Mouse (Mus musculus): ENCODE results near the gene Gtf3c5. TPM values are rescaled to one million over a fixed set of nuclear protein-coding genes. Genes with fewer than 3 reads are reported as not detected.

The Gtf3c5 gene
- polyA plus RNA-seq, 1 experiment from 2014 or later: 56.7 TPM

DNA sequence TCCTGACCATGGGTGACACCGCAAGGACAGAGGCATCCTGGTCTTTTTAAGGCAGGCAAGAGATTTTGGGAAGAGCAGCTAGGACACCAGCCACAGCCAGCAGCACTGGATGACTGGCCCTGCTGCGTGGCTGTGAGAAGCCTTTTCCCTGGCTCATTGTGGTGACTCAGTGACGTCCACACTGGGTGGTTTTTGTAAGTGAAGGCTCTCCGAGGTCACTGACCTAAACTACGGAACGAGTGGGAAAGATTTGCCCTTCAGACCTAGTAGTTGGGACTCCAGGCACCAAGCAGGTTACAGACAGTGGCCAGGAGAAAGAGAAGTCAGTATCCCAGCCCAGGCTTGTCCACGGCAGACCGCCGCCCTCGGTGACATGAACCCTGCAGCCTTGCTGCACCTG, 59.1 kb downstream of the Gtf3c5 start:
- Histone ChIP-seq H3K27me3 (no peaks in the 10 kb centered on the region), H3K4me2 (no peak overlapping the region), H3K9ac (replicated peaks) (no peak overlapping the region), H3K36me3 (peaks cover 11% of the 10 kb centered on the region; the same call in 1 of the 2 replicates), H3K4me1 (replicated peaks) (peaks cover 65% of the 10 kb centered on the region), H3K27ac (peak overlapping the region; percentile 35), H3K4me3 (replicated peaks) (no peak overlapping the region), H3K9me3 (no peaks in the 10 kb centered on the region)
- WGBS: 83% methylated on average over 10 of the region's 10 CpGs
- ATAC-seq (ENCODE audit: insufficient number of reproducible peaks, insufficient read depth, low FRiP score, low TSS enrichment, low read depth): no peak

DNA sequence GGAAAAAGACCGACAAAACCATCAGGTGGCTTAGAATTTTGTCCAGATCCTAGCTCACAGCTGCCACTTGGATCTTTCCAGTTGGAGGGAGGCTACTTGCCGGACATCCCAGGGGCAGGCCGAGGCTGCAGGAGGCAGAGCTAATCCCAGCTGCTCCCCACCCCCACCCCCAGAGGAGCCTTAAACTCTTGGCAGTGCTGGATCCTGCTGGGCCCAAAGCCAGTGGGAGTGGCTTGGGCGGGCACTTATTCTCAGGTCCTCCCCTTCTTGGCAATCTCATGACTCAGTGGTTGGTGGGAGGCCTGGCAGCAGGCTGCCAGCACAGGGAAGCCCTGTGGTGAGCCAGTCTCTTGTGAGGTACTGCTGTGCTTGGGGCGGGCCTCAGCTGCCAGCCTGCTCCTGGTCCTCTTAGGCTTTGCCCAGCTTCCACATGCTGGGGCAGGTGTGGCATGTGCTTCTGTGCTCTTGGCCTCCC, 59.9 kb downstream of the Gtf3c5 start:
- ATAC-seq (ENCODE audit: insufficient number of reproducible peaks, insufficient read depth, low FRiP score, low TSS enrichment, low read depth): 0 out of 2 replicates have a peak, but pooled peaks have one; percentile 18
- Histone ChIP-seq H3K9me3 (no peaks in the 10 kb centered on the region), H3K27ac (peak overlapping the region; percentile 51; the same call in 1 of the 2 replicates), H3K9ac (replicated peaks) (no peak overlapping the region), H3K4me3 (replicated peaks) (no peak overlapping the region), H3K36me3 (peaks cover 14% of the 10 kb centered on the region; the same call in 1 of the 2 replicates), H3K4me2 (no peak overlapping the region), H3K27me3 (no peaks in the 10 kb centered on the region), H3K4me1 (replicated peaks) (peaks cover 58% of the 10 kb centered on the region)
- WGBS: 11% methylated on average over 5 of the region's 5 CpGs

DNA sequence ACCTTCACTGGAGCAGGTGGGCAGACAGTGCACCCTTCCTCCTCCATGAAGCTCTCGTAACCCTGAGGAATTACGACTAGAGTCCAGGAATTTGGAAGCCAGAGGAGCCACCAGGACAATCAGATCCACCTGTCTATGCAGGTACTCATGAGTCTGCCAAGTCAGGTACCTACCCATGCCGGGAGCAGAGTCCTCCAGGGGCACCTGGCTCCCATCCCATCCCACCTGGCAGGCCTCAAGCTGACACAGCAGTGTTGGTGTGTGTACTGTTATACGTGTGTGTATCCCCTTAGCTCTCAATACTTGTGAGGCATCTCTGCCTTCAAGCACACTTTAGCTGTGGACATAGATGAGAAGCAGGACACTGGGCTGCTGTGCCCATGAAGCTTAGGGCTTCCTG, 61.4 kb downstream of the Gtf3c5 start:
- no peaks in the 10 kb centered on the region for H3K9me3 ChIP-seq
- peaks cover 20% of the 10 kb centered on the region; the same call in 1 of the 2 replicates for H3K36me3 ChIP-seq
- ATAC-seq (ENCODE audit: insufficient number of reproducible peaks, insufficient read depth, low FRiP score, low TSS enrichment, low read depth): no peak
- H3K9ac ChIP-seq (replicated peaks): no peak overlapping the region
- H3K4me2 ChIP-seq: no peak overlapping the region
- H3K4me1 ChIP-seq (replicated peaks): peaks cover 63% of the 10 kb centered on the region
- no peaks in the 10 kb centered on the region for H3K27me3 ChIP-seq
- 73% methylated on average over 4 of the region's 4 CpGs for WGBS
- 0 out of 2 replicates have a peak overlapping the region, but pooled peaks have one; percentile 17 for H3K27ac ChIP-seq
- no peak overlapping the region for H3K4me3 ChIP-seq (replicated peaks)

DNA sequence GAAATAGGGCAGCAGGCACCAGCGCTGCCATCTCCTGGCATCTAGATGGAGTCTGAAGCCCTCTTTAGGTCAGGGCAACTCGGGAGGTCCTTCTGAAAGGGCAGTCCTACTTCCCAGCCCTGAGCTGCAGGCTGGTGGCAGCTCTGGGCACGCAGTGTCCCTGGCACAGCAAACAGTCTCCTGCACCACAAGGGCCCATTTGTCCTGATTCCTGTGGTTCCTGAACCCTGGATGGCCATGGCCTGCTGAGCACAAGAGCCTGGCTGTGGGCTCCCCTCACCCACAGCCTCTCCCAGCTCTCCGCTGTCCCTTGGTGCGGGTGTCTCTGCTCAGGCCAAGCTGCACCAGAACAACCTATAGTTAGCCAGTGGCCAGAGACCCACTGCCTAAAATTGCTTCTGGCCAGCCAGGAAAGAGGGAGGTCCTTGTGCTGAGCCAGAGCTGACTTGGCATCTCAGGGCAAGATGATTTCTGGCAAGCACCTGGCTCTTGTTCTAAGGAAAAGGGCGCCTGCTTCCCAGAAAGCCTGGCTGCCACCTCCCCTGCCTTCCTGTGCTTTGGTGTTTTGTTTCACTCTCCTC, 61.9 kb downstream of the Gtf3c5 start:
- peaks cover 60% of the 10 kb centered on the region for H3K4me1 ChIP-seq (replicated peaks)

DNA sequence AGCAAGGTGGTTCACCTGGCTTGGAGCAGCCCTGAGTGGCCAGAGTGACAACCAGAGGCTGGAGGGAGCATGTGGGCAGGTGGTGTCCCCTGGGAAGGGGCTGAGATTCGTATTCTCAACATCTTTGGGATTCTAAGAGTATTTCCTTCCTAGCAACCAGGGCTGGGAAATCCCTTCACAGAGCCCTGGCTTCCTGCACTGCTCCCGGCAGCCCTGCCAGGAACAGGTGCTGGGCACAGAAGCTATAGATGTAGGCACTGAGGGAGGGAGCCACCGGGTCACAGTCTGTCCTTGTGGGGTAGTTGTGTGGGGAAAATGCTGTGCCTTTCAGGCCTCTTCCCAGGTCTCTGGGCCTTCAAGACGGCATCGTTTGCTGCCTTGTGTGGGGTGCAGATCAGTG, 63.0 kb downstream of the Gtf3c5 start:
- H3K4me3 ChIP-seq (replicated peaks): no peak overlapping the region
- WGBS: 74% methylated on average over 5 of the region's 5 CpGs
- no peak overlapping the region; the same call in 1 of the 2 replicates for H3K9ac ChIP-seq (replicated peaks)
- ATAC-seq (ENCODE audit: insufficient number of reproducible peaks, insufficient read depth, low FRiP score, low TSS enrichment, low read depth): no peak
- H3K4me2 ChIP-seq: no peak overlapping the region
- no peaks in the 10 kb centered on the region for H3K9me3 ChIP-seq
- H3K27ac ChIP-seq: no peak overlapping the region; the same call in 1 of the 2 replicates
- H3K27me3 ChIP-seq: no peaks in the 10 kb centered on the region
- peaks cover 20% of the 10 kb centered on the region; the same call in 1 of the 2 replicates for H3K36me3 ChIP-seq
- peaks cover 50% of the 10 kb centered on the region for H3K4me1 ChIP-seq (replicated peaks)

More for the DNA sequence above, 61.9 kb downstream of the Gtf3c5 start:
- WGBS: 72% methylated on average over 6 of the region's 6 CpGs
- Histone ChIP-seq H3K27me3 (no peaks in the 10 kb centered on the region), H3K9me3 (no peaks in the 10 kb centered on the region), H3K4me3 (replicated peaks) (no peak overlapping the region), H3K36me3 (peaks cover 20% of the 10 kb centered on the region; the same call in 1 of the 2 replicates), H3K9ac (replicated peaks) (no peak overlapping the region), H3K4me2 (no peak overlapping the region), H3K27ac (0 out of 2 replicates have a peak overlapping the region, but pooled peaks have one; percentile 17)
- ATAC-seq (ENCODE audit: insufficient number of reproducible peaks, insufficient read depth, low FRiP score, low TSS enrichment, low read depth): no peak

DNA sequence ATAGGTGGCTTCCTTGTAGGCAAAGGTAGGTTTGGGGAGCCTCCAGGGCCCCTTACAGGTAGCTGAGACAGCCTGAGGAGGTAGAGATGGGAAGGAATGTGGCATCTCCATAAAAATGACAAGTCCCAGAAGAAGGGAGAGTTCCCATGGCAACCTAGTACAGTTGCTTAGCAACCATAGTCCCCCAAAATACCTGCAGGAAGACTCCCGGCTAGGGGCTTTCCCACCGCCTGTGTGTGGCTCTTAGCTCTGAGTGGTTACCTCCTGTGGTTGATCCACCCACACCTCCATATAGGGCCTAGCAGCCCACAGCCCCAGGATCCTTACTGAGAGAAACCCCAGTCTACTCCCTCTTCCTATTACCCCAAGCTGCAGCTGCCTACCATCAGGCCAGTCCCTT, 65.3 kb downstream of the Gtf3c5 start:
- Histone ChIP-seq H3K27ac (no peak overlapping the region), H3K4me1 (replicated peaks) (peaks cover 52% of the 10 kb centered on the region), H3K27me3 (no peaks in the 10 kb centered on the region), H3K36me3 (peaks cover 20% of the 10 kb centered on the region; the same call in 1 of the 2 replicates), H3K9me3 (no peaks in the 10 kb centered on the region), H3K9ac (replicated peaks) (no peak overlapping the region), H3K4me3 (replicated peaks) (no peak overlapping the region), H3K4me2 (no peak overlapping the region)
- 35% methylated on average over 2 of the region's 2 CpGs for WGBS
- ATAC-seq (ENCODE audit: insufficient number of reproducible peaks, insufficient read depth, low FRiP score, low TSS enrichment, low read depth): no peak

DNA sequence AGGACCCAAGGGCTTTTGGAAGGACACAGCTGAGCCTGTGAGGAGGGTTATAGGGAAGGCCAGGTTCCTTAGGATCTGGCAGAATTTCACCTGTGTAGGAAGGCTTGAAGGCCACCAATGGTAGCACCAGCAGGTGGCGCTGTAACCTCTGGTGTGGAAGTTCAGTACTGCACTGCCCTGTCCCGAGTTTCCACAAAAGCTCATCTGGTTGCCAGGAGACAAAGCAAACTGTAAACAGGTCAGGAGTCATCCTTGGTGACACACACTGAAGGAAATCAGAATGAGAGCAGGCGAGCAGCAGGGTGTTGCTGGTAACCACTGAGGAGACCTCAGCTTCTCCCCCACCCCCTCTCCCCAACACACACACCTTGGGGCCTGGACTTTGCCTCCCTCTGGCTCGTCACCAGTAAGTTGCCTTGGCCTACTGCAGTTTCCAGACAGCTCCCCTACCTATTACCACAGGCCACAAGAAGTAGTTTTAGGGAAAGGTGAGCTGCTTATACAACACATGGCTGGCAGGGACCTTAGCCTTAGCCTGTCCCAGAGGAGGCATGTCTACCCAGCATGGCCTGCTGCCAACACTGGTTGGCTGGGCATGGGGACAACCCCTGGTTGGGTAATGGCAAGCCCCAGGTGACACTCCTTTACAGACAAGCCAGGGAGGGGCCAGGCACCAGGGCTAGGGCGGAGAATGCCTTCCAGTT, 66.2 kb downstream of the Gtf3c5 start:
- peaks cover 19% of the 10 kb centered on the region; the same call in 1 of the 2 replicates for H3K36me3 ChIP-seq
- H3K9ac ChIP-seq (replicated peaks): no peak overlapping the region
- no peaks in the 10 kb centered on the region for H3K27me3 ChIP-seq
- WGBS: 47% methylated on average over 5 of the region's 5 CpGs
- no peaks in the 10 kb centered on the region for H3K9me3 ChIP-seq
- H3K27ac ChIP-seq: no peak overlapping the region
- no peak overlapping the region for H3K4me2 ChIP-seq
- 0 out of 2 replicates have a peak, but pooled peaks have one; percentile 3 for ATAC-seq (ENCODE audit: insufficient number of reproducible peaks, insufficient read depth, low FRiP score, low TSS enrichment, low read depth)
- H3K4me1 ChIP-seq (replicated peaks): peaks cover 52% of the 10 kb centered on the region
- H3K4me3 ChIP-seq (replicated peaks): no peak overlapping the region

Small RNA genes lying within 50 kb of the gene (microRNA-seq; reads per million reads assigned to microRNA genes)
- gene Gm22824: not detected

Other genes starting within 250 kb of the Gtf3c5 start
- 8.6 and 8.8 TPM in 2 replicates for gene Ppp1r26, start 137.0 kb downstream of the Gtf3c5 start, polyA plus RNA-seq (2016; fragmentation: Nextera tagmentation; extraction: Ambion mirVana)
- gene 1700007K13Rik, start 117.4 kb downstream of the Gtf3c5 start, polyA plus RNA-seq (2016; fragmentation: Nextera tagmentation; extraction: Ambion mirVana): 0.70 and 0.73 TPM in 2 replicates
- 58.7 and 66.4 TPM in 2 replicates for gene Mrps2, start 115.7 kb downstream of the Gtf3c5 start, polyA plus RNA-seq (2016; fragmentation: Nextera tagmentation; extraction: Ambion mirVana)
- gene Gbgt1, start 86.9 kb downstream of the Gtf3c5 start, polyA plus RNA-seq (2016; fragmentation: Nextera tagmentation; extraction: Ambion mirVana): 0.25 TPM in 1 of 2 replicates, not detected in the other
- 0.69 and 0.89 TPM in 2 replicates for gene Gm10134, start 77.7 kb downstream of the Gtf3c5 start, polyA plus RNA-seq (2016; fragmentation: Nextera tagmentation; extraction: Ambion mirVana)
- 42.7 and 54.7 TPM in 2 replicates for gene Ralgds, start 70.6 kb downstream of the Gtf3c5 start, polyA plus RNA-seq (2016; fragmentation: Nextera tagmentation; extraction: Ambion mirVana)
- gene Cel, start 20.3 kb downstream of the Gtf3c5 start, polyA plus RNA-seq (2016; fragmentation: Nextera tagmentation; extraction: Ambion mirVana): not detected in 2 replicates
- gene Gfi1b, start 38.2 kb upstream of the Gtf3c5 start, polyA plus RNA-seq (2016; fragmentation: Nextera tagmentation; extraction: Ambion mirVana): 0.55 and 2.2 TPM in 2 replicates
- gene Tsc1, start 57.5 kb upstream of the Gtf3c5 start, polyA plus RNA-seq (2016; fragmentation: Nextera tagmentation; extraction: Ambion mirVana): 24.9 and 25.4 TPM in 2 replicates
- gene Spaca9, start 116.0 kb upstream of the Gtf3c5 start, polyA plus RNA-seq (2016; fragmentation: Nextera tagmentation; extraction: Ambion mirVana): 0.76 and 1.8 TPM in 2 replicates
- gene Ak8, start 116.4 kb upstream of the Gtf3c5 start, polyA plus RNA-seq (2016; fragmentation: Nextera tagmentation; extraction: Ambion mirVana): 0.39 and 0.49 TPM in 2 replicates

All from limb, embryonic 12.5 days (tissue).